Mouse (Mus musculus) heart, embryonic 12.5 days (tissue): ENCODE results near the gene Eml3. TPM values are rescaled to one million over a fixed set of nuclear protein-coding genes. Genes with fewer than 3 reads are reported as not detected.
"Not testable (repeated sequence)": the region's sequence is repeated elsewhere in the genome, so short reads cannot be mapped to it uniquely, and the experiment has no call there.

Source experiments
- ATAC-seq: fragments of 200-750 bp; cut with Nextera tagmentation; 2 replicates; pipeline ENCODE4 v1.8.0; 2017; ENCODE audit warnings: moderate TSS enrichment, moderate library complexity; ENCODE audit not compliant: insufficient number of reproducible peaks, low FRiP score
- H3K27ac ChIP-seq: fragments of 300-500 bp; sonication (generic); 2 replicates; pipeline ENCODE4 v1.5.1; 2016; ENCODE audit warnings: mild to moderate bottlenecking, moderate library complexity; ENCODE audit not compliant: poor library complexity, severe bottlenecking
- H3K27me3 ChIP-seq: fragments of 300-500 bp; sonication (generic); replicated peaks from 2 replicates; pipeline ENCODE4 v1.6.1; 2016; ENCODE audit warnings: mild to moderate bottlenecking, moderate library complexity
- H3K36me3 ChIP-seq: fragments of 300-500 bp; sonication (generic); 2 replicates; pipeline ENCODE4 v1.6.1; 2016; ENCODE audit warnings: mild to moderate bottlenecking, moderate library complexity
- H3K4me1 ChIP-seq: fragments of 300-500 bp; sonication (generic); replicated peaks from 2 replicates; pipeline ENCODE4 v1.6.1; 2016; ENCODE audit warnings: mild to moderate bottlenecking
- H3K4me2 ChIP-seq: fragments of 300-500 bp; sonication (generic); 2 replicates; pipeline ENCODE4 v1.6.1; 2016; ENCODE audit warnings: mild to moderate bottlenecking, moderate library complexity
- H3K4me3 ChIP-seq: fragments of 300-500 bp; sonication (generic); 2 replicates; pipeline ENCODE4 v1.5.1; 2016; ENCODE audit warnings: mild to moderate bottlenecking
- H3K9ac ChIP-seq: fragments of 300-500 bp; sonication (generic); 2 replicates; pipeline ENCODE4 v1.6.1; 2016; ENCODE audit warnings: mild to moderate bottlenecking, moderate library complexity
- H3K9me3 ChIP-seq: fragments of 300-500 bp; sonication (generic); replicated peaks from 2 replicates; pipeline ENCODE4 v1.6.1; 2016; ENCODE audit warnings: mild to moderate bottlenecking, moderate library complexity
- WGBS: fragments of 180-500 bp; shearing (Covaris S2); methylation state at CpG from one replicate; pipeline ENCODE4 v1.1.7; 2016; 5-methylcytosine and 5-hydroxymethylcytosine counted together
- polyA plus RNA-seq: library from polyadenylated mRNA; unstranded; fragments of >200 nt; fragmentation: Nextera tagmentation; extraction: Ambion mirVana; gene quantifications from 2 replicates; pipeline ENCODE4 v1.2.1, GENCODE M21; 2016

Eml3 gene
- polyA plus RNA-seq, 1 experiment from 2014 or later: 13.5 TPM

DNA sequence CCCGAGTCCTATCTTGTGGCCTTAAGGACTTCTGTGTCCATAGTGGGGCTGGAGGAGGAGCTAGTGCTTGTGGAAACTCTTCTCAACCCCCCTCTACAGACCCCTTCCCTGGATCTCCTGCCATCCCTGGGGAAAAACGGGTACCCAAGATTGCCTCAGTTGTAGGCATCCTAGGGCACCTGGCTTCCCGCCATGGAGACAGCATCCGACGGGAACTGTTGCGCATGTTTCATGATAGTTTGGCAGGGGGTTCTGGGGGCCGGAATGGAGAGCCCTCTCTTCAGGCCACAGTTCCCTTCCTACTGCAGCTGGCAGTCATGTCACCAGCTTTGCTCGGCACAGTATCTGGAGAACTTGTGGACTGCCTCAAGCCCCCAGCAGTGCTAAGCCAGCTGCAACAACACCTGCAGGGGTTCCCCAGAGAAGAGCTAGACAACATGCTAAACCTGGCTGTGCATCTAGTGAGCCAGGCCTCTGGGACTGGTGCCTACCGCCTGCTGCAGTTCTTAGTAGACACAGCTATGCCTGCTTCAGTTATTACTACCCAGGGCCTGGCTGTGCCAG is 33.9 kb upstream of the Eml3 start:
- no peak for ATAC-seq
- 91% methylated on average over 9 of the region's 9 CpGs for WGBS
- no peak overlapping the region for H3K4me3 ChIP-seq
- H3K9me3 ChIP-seq: no peaks in the 10 kb centered on the region
- H3K27me3 ChIP-seq: no peaks in the 10 kb centered on the region
- H3K4me1 ChIP-seq: peaks cover 38% of the 10 kb centered on the region
- H3K27ac ChIP-seq: no peak overlapping the region
- H3K36me3 ChIP-seq: peaks cover 37% of the 10 kb centered on the region
- H3K4me2 ChIP-seq: no peak overlapping the region
- H3K9ac ChIP-seq: peak overlapping the region; percentile 45

GRCm38 (mm10) chr19:8896231-8896630 is 33.1 kb upstream of the Eml3 start:
- H3K4me3 ChIP-seq, H3K4me2 ChIP-seq, ATAC-seq, H3K9me3 ChIP-seq, H3K27me3 ChIP-seq, H3K27ac ChIP-seq: not testable (repeated sequence)
- H3K36me3 ChIP-seq: peaks cover 34% of the 10 kb centered on the region
- H3K9ac ChIP-seq: peak overlapping the region; percentile 38
- 92% methylated on average over 5 of the region's 5 CpGs for WGBS
- peaks cover 38% of the 10 kb centered on the region for H3K4me1 ChIP-seq

GRCm38 (mm10) chr19:8897211-8897864 is 32.0 kb upstream of the Eml3 start:
- H3K27ac ChIP-seq: peak overlapping the region; percentile 69
- peak overlapping the region; percentile 68 for H3K9ac ChIP-seq
- H3K36me3 ChIP-seq: peaks cover 39% of the 10 kb centered on the region
- not testable (repeated sequence) for H3K9me3 ChIP-seq, ATAC-seq, H3K27me3 ChIP-seq
- 25% methylated on average over 21 of the region's 21 CpGs for WGBS
- peaks cover 38% of the 10 kb centered on the region for H3K4me1 ChIP-seq
- peak overlapping the region; percentile 97 for H3K4me3 ChIP-seq
- peak overlapping the region; percentile 94 for H3K4me2 ChIP-seq

DNA sequence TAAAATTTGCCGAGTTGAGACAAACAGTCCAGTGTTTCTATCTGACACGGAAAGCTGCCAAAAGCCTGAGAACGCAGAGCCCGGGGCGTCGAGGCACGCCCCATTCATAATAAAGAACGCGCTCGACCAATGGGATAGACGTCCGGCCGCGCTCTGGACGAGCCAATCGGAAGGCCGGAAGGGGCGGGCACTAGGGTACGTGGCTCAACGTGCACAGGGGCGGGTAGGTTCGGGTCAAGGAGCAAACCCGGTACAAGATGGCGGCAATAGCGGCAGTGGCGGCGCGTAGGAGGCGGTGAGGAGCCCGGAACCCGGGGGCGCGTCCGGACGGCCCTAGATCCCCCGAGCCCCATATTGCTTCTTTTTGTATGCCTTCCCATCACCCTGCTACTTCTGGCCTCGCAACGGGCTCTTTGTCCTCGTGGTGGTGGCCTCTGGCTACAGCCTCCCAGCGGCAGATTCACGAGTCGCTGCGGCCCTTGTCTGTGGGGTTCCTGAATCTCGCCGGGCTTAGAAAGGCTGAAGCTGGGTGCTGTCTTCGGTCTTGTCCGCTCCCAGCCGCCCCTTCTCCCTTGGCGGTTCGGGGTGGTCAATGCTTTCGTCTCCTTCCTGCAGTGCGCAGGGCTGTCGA is 31.4 kb upstream of the Eml3 start, which contains the start of gene Ganab:
Gene Ganab (plus strand): TSS at position 207 of the 631 bp plus-strand sequence.
- peak within 1 kb of the TSS; percentile 97 for H3K4me3 ChIP-seq
- H3K9me3 ChIP-seq: no peaks in the 10 kb centered on the region
- peaks cover 38% of the 10 kb centered on the region for H3K4me1 ChIP-seq
- peak; percentile 99 for ATAC-seq
- peak within 1 kb of the TSS; percentile 86 for H3K27ac ChIP-seq
- under 1% methylated on average over 53 of the region's 53 CpGs for WGBS
- no peaks in the 10 kb centered on the region for H3K27me3 ChIP-seq
- H3K36me3 ChIP-seq: peaks cover 44% of the 10 kb centered on the region
- H3K4me2 ChIP-seq: peak within 1 kb of the TSS; percentile 94
- H3K9ac ChIP-seq: peak within 1 kb of the TSS; percentile 96

DNA sequence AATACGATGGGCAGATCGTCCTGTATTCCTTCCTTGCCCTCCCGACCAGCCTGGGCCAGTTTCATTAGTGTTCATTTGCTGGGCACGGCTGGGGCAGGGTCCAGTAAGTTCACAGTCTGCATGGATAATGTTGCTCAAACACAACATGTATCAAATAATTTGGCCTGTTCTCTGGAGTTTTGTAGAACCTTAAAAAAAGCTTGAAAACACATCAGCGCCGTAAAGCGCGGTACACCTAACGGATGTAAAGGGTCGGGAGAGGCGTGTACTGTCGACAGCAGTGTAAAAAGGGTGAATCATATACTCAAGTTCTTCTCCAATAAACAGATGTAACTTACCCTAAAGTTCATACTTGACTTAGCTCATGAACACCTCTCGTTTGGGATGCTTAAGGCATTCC is 30.8 kb upstream of the Eml3 start:
- H3K9me3 ChIP-seq: no peaks in the 10 kb centered on the region
- peaks cover 49% of the 10 kb centered on the region for H3K36me3 ChIP-seq
- peak overlapping the region; percentile 97 for H3K4me3 ChIP-seq
- H3K27ac ChIP-seq: peak overlapping the region; percentile 86
- H3K4me1 ChIP-seq: peaks cover 36% of the 10 kb centered on the region
- H3K9ac ChIP-seq: peak overlapping the region; percentile 96
- no peak for ATAC-seq
- H3K4me2 ChIP-seq: peak overlapping the region; percentile 94
- 6% methylated on average over 13 of the region's 13 CpGs for WGBS
- H3K27me3 ChIP-seq: no peaks in the 10 kb centered on the region

- ATAC-seq: no peak
- H3K4me1 ChIP-seq: peaks cover 32% of the 10 kb centered on the region
- peak overlapping the region; percentile 97 for H3K4me3 ChIP-seq
- no peak overlapping the region for H3K27ac ChIP-seq
- no peaks in the 10 kb centered on the region for H3K9me3 ChIP-seq
- H3K27me3 ChIP-seq: no peaks in the 10 kb centered on the region
- peaks cover 52% of the 10 kb centered on the region for H3K36me3 ChIP-seq
- H3K9ac ChIP-seq: peak overlapping the region; percentile 96
- WGBS: 33% methylated on average over 3 of the region's 3 CpGs
- peak overlapping the region; percentile 94 for H3K4me2 ChIP-seq
Observed at GRCm38 (mm10) chr19:8899079-8899478, 30.3 kb upstream of the Eml3 start.

GRCm38 (mm10) chr19:8903412-8903811 is 25.9 kb upstream of the Eml3 start:
- H3K9ac ChIP-seq: no peak overlapping the region
- no peaks in the 10 kb centered on the region for H3K27me3 ChIP-seq
- H3K9me3 ChIP-seq: no peaks in the 10 kb centered on the region
- 95% methylated on average over 5 of the region's 5 CpGs for WGBS
- no peak overlapping the region for H3K27ac ChIP-seq
- H3K4me3 ChIP-seq: no peak overlapping the region
- H3K4me2 ChIP-seq: no peak overlapping the region
- no peak for ATAC-seq
- H3K36me3 ChIP-seq: peaks cover 66% of the 10 kb centered on the region
- H3K4me1 ChIP-seq: peaks cover 17% of the 10 kb centered on the region

- H3K4me2 ChIP-seq: no peak overlapping the region
- H3K9me3 ChIP-seq: no peaks in the 10 kb centered on the region
- ATAC-seq: no peak
Observed at GRCm38 (mm10) chr19:8908531-8908930, 20.8 kb upstream of the Eml3 start.

GRCm38 (mm10) chr19:8911810-8912209 is 17.5 kb upstream of the Eml3 start:
- Histone ChIP-seq H3K27ac (no peak overlapping the region), H3K4me2 (no peak overlapping the region), H3K4me1 (no peaks in the 10 kb centered on the region), H3K9me3 (no peaks in the 10 kb centered on the region), H3K27me3 (no peaks in the 10 kb centered on the region), H3K36me3 (peaks cover 100% of the 10 kb centered on the region), H3K9ac (no peak overlapping the region), H3K4me3 (no peak overlapping the region)
- ATAC-seq: no peak
- 90% methylated on average over 5 of the region's 5 CpGs for WGBS

More at GRCm38 (mm10) chr19:8908531-8908930, 20.8 kb upstream of the Eml3 start:
- Histone ChIP-seq H3K27ac (no peak overlapping the region), H3K4me1 (no peaks in the 10 kb centered on the region), H3K9ac (no peak overlapping the region), H3K4me3 (no peak overlapping the region), H3K27me3 (no peaks in the 10 kb centered on the region), H3K36me3 (peaks cover 95% of the 10 kb centered on the region)
- 84% methylated on average over 6 of the region's 6 CpGs for WGBS

- 93% methylated on average over 3 of the region's 3 CpGs for WGBS
- ATAC-seq: no peak
- no peaks in the 10 kb centered on the region for H3K27me3 ChIP-seq
- no peaks in the 10 kb centered on the region for H3K9me3 ChIP-seq
- H3K4me1 ChIP-seq: no peaks in the 10 kb centered on the region
- no peak overlapping the region for H3K4me3 ChIP-seq
- no peak overlapping the region for H3K27ac ChIP-seq
- no peak overlapping the region for H3K4me2 ChIP-seq
- peaks cover 79% of the 10 kb centered on the region for H3K36me3 ChIP-seq
- H3K9ac ChIP-seq: no peak overlapping the region
Observed at GRCm38 (mm10) chr19:8914212-8914611, 15.1 kb upstream of the Eml3 start.

DNA sequence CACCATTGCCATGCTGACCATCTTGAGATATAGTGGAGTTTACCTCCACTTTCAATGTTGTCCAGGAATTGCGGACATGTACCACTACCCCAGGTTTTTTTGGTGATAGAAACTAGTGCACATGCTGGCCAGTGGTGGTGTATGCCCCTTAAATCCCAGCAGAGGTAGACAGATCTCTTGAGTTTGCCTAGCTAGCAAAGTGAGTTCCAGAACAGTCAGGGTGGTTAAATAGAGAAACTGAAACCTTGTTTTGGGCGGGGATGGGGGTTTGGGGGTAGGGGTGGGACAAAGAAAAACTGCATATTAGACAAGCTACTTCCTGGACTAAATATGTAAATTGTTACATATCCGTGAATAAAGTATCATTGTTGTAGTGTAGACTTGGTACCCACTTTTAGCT is 10.4 kb upstream of the Eml3 start:
- Histone ChIP-seq H3K4me1 (peaks cover 15% of the 10 kb centered on the region), H3K27me3 (no peaks in the 10 kb centered on the region), H3K4me2 (no peak overlapping the region), H3K4me3 (no peak overlapping the region), H3K27ac (no peak overlapping the region), H3K9ac (no peak overlapping the region), H3K36me3 (peaks cover 34% of the 10 kb centered on the region), H3K9me3 (no peaks in the 10 kb centered on the region)
- ATAC-seq: no peak
- 92% methylated on average over 3 of the region's 3 CpGs for WGBS
